Mouse (Mus musculus) limb, embryonic 14.5 days (tissue): ENCODE results near the gene Sidt2. TPM values are rescaled to one million over a fixed set of nuclear protein-coding genes. Genes with fewer than 3 reads are reported as not detected.

Experiments used
- ATAC-seq: fragments of 200-750 bp; cut with Nextera tagmentation; 2 replicates; pipeline ENCODE4 v1.8.0; 2017; ENCODE audit warnings: low read depth, moderate number of reproducible peaks, moderate TSS enrichment; ENCODE audit not compliant: low FRiP score
- DNase-seq: peaks from one replicate; pipeline ENCODE4 v3.0.0-alpha.2; 2015; ENCODE audit warnings: low spot score
- H3K27ac ChIP-seq: fragments of 300-500 bp; sonication (generic); replicated peaks from 2 replicates; pipeline ENCODE4 v1.5.1; 2014; ENCODE audit warnings: low read depth, mild to moderate bottlenecking, low read length, moderate library complexity, mixed read lengths
- H3K27me3 ChIP-seq: fragments of 300-500 bp; sonication (generic); 2 replicates; pipeline ENCODE4 v1.6.1; 2014; ENCODE audit warnings: low read length, mixed read lengths; ENCODE audit not compliant: control insufficient read depth, insufficient read depth
- H3K36me3 ChIP-seq: fragments of 300-500 bp; sonication (generic); 2 replicates; pipeline ENCODE4 v1.6.1; 2014; ENCODE audit warnings: mild to moderate bottlenecking, low read length, moderate library complexity, mixed read lengths; ENCODE audit not compliant: control insufficient read depth, insufficient read depth
- H3K4me1 ChIP-seq: fragments of 300-500 bp; sonication (generic); 2 replicates; pipeline ENCODE4 v1.6.1; 2014; ENCODE audit warnings: antibody characterized with exemption, low read length, mixed read lengths; ENCODE audit not compliant: control insufficient read depth, insufficient read depth
- H3K4me2 ChIP-seq: fragments of 300-500 bp; sonication (generic); replicated peaks from 2 replicates; pipeline ENCODE4 v1.6.1; 2014; ENCODE audit warnings: low read depth, mild to moderate bottlenecking, low read length, moderate library complexity; ENCODE audit not compliant: severe bottlenecking
- H3K4me3 ChIP-seq: fragments of 300-500 bp; sonication (generic); replicated peaks from 2 replicates; pipeline ENCODE4 v1.5.1; 2014; ENCODE audit warnings: low read length
- H3K9ac ChIP-seq: fragments of 300-500 bp; sonication (generic); 2 replicates; pipeline ENCODE4 v1.6.1; 2014; ENCODE audit warnings: mild to moderate bottlenecking, low read depth, low read length, moderate library complexity; ENCODE audit not compliant: severe bottlenecking
- H3K9me3 ChIP-seq: fragments of 300-500 bp; sonication (generic); 2 replicates; pipeline ENCODE4 v1.6.1; 2016; ENCODE audit warnings: low read length; ENCODE audit not compliant: control insufficient read depth
- POLR2A ChIP-seq: fragments of 200-500 bp; IDR thresholded peaks from 2 replicates; pipeline ENCODE4 v1.8.0; 2012; ENCODE audit warnings: inconsistent platforms, mild to moderate bottlenecking, moderate library complexity, borderline replicate concordance; ENCODE audit not compliant: insufficient read depth, insufficient read length; ENCODE audit errors: extremely low read depth
- WGBS: fragments of 180-500 bp; shearing (Covaris S2); extraction: QIAGEN DNeasy Blood & Tissue Kit; methylation state at CpG from one replicate; pipeline ENCODE4 v1.1.7; 2014; 5-methylcytosine and 5-hydroxymethylcytosine counted together
- polyA plus RNA-seq, 2 experiments: library from polyadenylated mRNA; depleted of rRNA in 1 of 2; stranded (reverse) in 1 of 2; unstranded in 1 of 2; fragments of >200 nt; fragmentation: Nextera tagmentation in 1 of 2; extraction: Ambion mirVana in 1 of 2; gene quantifications; 2 replicates each; pipeline versions ENCODE4 v1.2.1 to v1.2.3; 2012 to 2014

Sidt2 gene
- polyA plus RNA-seq (2012; rRNA removed) (121 and 190 TPM in 2 replicates), polyA plus RNA-seq (2014; fragmentation: Nextera tagmentation; extraction: Ambion mirVana) (56.1 and 58.7 TPM in 2 replicates)

GRCm38 (mm10) chr9:45955107-45955963 lies at the start of gene Sidt2:
Gene Sidt2, minus strand, starts transcription at chr9:45955258.
- no peak for TF ChIP-seq POLR2A
- H3K9ac ChIP-seq: peak within 1 kb of the TSS; percentile 88
- H3K4me2 ChIP-seq: peak within 1 kb of the TSS; percentile 83
- H3K27ac ChIP-seq: peak within 1 kb of the TSS; percentile 85
- WGBS: under 1% methylated on average over 33 of the region's 48 CpGs
- ATAC-seq (peak; percentile 93), DNase-seq (peak; percentile 93)
- no peaks in the 10 kb centered on the region for H3K9me3 ChIP-seq
- H3K4me1 ChIP-seq: peaks cover 15% of the 10 kb centered on the region
- H3K4me3 ChIP-seq: peak within 1 kb of the TSS; percentile 93
- peaks cover 21% of the 10 kb centered on the region for H3K36me3 ChIP-seq
- H3K27me3 ChIP-seq: no peaks in the 10 kb centered on the region

DNA sequence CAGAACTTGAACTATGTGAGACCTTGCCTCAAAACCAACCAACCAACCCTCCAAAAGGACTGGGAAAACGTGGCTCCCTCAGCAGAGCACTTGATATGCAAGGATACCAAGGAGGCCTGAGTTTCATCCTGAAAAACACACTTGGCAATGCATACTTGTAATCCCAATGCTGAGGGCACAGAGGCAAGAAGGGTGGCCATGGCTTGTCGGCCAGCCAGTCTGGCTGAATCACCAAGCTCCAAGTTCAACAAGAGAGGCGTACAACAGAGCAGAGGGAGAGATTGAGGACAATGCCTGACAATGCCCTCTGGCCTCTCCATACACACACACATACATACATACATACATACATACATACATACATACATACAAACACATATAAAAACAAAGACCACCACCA lies 49.5 kb upstream of the Sidt2 start:
- TF ChIP-seq POLR2A: no peak
- DNase-seq (no peak), ATAC-seq (no peak)
- Histone ChIP-seq H3K4me1 (0 out of 2 replicates have a peak, but pooled peaks cover 2% of the 10 kb centered on the region), H3K4me3 (no peak overlapping the region), H3K9ac (no peak overlapping the region), H3K36me3 (no peaks in the 10 kb centered on the region), H3K27ac (no peak overlapping the region), H3K4me2 (no peak overlapping the region), H3K27me3 (no peaks in the 10 kb centered on the region), H3K9me3 (no peaks in the 10 kb centered on the region)
- WGBS: 66% methylated on average over 3 of the region's 3 CpGs

DNA sequence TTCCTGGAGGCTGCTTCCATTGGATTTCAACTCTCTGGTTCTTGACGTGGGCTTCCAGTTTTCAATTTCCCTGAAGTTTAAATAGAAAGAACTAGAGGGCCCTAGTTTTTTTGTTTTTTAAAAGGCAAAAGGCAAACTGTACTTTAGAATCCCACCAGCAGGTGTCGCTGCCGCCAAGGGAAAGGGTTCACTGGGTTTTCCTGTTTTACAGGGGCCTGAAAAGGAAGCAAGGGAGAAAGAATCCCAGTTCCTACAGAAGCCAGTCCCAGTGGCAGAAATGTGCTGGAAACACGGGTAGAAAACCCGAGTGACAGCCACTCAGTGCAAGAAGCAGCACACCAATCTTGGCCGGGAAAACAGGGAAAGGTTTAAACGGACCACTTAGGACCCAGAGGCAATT lies 48.7 kb upstream of the Sidt2 start:
- no peaks in the 10 kb centered on the region for H3K27me3 ChIP-seq
- H3K36me3 ChIP-seq: no peaks in the 10 kb centered on the region
- ATAC-seq: peak; percentile 34; the same call in 1 of the 2 replicates
- no peaks in the 10 kb centered on the region for H3K9me3 ChIP-seq
- DNase-seq: peak; percentile 88
- no peak overlapping the region for H3K9ac ChIP-seq
- no peak for TF ChIP-seq POLR2A
- no peak overlapping the region for H3K4me2 ChIP-seq
- 9% methylated on average over 7 of the region's 7 CpGs for WGBS
- H3K4me1 ChIP-seq: 0 out of 2 replicates have a peak, but pooled peaks cover 2% of the 10 kb centered on the region
- H3K27ac ChIP-seq: no peak overlapping the region
- H3K4me3 ChIP-seq: no peak overlapping the region

GRCm38 (mm10) chr9:45999009-45999408 lies 44.0 kb upstream of the Sidt2 start:
- Histone ChIP-seq H3K27me3 (no peaks in the 10 kb centered on the region), H3K4me3 (no peak overlapping the region), H3K9me3 (no peaks in the 10 kb centered on the region), H3K27ac (no peak overlapping the region), H3K4me1 (0 out of 2 replicates have a peak, but pooled peaks cover 2% of the 10 kb centered on the region), H3K36me3 (no peaks in the 10 kb centered on the region), H3K9ac (no peak overlapping the region), H3K4me2 (no peak overlapping the region)
- ATAC-seq (no peak), DNase-seq (no peak)
- WGBS: 69% methylated on average over 4 of the region's 4 CpGs
- no peak for TF ChIP-seq POLR2A

DNA sequence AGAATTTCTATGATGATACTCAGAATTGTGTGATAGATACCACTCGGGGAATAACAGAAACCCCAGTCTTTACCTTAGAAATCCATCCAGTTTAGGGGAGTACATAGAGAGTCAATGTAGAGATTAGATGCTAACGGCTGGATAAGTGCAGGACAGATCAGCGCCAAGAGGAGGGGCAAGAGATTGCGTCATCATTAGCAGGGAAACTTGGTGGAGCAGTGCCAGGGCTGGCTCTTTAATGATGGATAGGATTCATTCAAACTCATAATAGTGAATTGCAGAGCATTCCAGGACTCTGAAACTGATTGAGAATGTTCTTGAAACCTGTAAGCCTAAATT lies 30.1 kb upstream of the Sidt2 start:
- Histone ChIP-seq H3K4me3 (peak overlapping the region; percentile 97), H3K4me2 (peak overlapping the region; percentile 77), H3K9ac (peak overlapping the region; percentile 98), H3K27ac (peak overlapping the region; percentile 93), H3K27me3 (no peaks in the 10 kb centered on the region), H3K4me1 (peaks cover 9% of the 10 kb centered on the region; the same call in 1 of the 2 replicates), H3K9me3 (no peaks in the 10 kb centered on the region), H3K36me3 (peaks cover 5% of the 10 kb centered on the region; the same call in 1 of the 2 replicates)
- 2% methylated on average over 4 of the region's 4 CpGs for WGBS
- peak; percentile 92 for DNase-seq
- no peak for TF ChIP-seq POLR2A
- ATAC-seq: peak; percentile 55
